Mouse (Mus musculus): ENCODE results near the gene Abhd18. TPM values are rescaled to one million over a fixed set of nuclear protein-coding genes. Genes with fewer than 3 reads are reported as not detected.

Gene Abhd18
- polyA plus RNA-seq, 1 experiment from 2014 or later, result 11.7 TPM

- Histone ChIP-seq H3K9ac (no peak overlapping the region), H3K9me3 (replicated peaks) (no peaks in the 10 kb centered on the region), H3K36me3 (no peaks in the 10 kb centered on the region), H3K4me2 (replicated peaks) (no peak overlapping the region), H3K27ac (no peak overlapping the region), H3K4me1 (peaks cover 8% of the 10 kb centered on the region), H3K4me3 (no peak overlapping the region), H3K27me3 (peaks cover 8% of the 10 kb centered on the region; the same call in 1 of the 2 replicates)
- WGBS, result 80% methylated on average over 1 of the region's 1 CpGs
- no peak for ATAC-seq (ENCODE audit: low FRiP score)
Measured at GRCm38 (mm10) chr3:40954792-40955191, 108.0 kb downstream of the Abhd18 start.

- H3K9me3 ChIP-seq (replicated peaks), result no peaks in the 10 kb centered on the region
- no peak overlapping the region for H3K27ac ChIP-seq
- no peaks in the 10 kb centered on the region for H3K36me3 ChIP-seq
- no peaks in the 10 kb centered on the region for H3K4me1 ChIP-seq
- H3K4me3 ChIP-seq, result no peak overlapping the region
- ATAC-seq (ENCODE audit: low FRiP score), result no peak
- H3K4me2 ChIP-seq (replicated peaks), result no peak overlapping the region
- no peaks in the 10 kb centered on the region for H3K27me3 ChIP-seq
- H3K9ac ChIP-seq, result no peak overlapping the region
Measured at GRCm38 (mm10) chr3:40958831-40959230, 112.1 kb downstream of the Abhd18 start.

GRCm38 (mm10) chr3:40980758-40981157 lies 134.0 kb downstream of the Abhd18 start:
- Histone ChIP-seq H3K27ac (no peak overlapping the region), H3K9ac (no peak overlapping the region), H3K27me3 (no peaks in the 10 kb centered on the region), H3K9me3 (replicated peaks) (no peaks in the 10 kb centered on the region), H3K4me1 (no peaks in the 10 kb centered on the region), H3K36me3 (no peaks in the 10 kb centered on the region), H3K4me2 (replicated peaks) (no peak overlapping the region), H3K4me3 (no peak overlapping the region)
- ATAC-seq (ENCODE audit: low FRiP score), result no peak

GRCm38 (mm10) chr3:40987539-40987938 lies 140.8 kb downstream of the Abhd18 start:
- H3K4me1 ChIP-seq, result no peaks in the 10 kb centered on the region
- WGBS, result 78% methylated on average over 5 of the region's 5 CpGs
- H3K9ac ChIP-seq, result no peak overlapping the region
- no peak overlapping the region for H3K4me3 ChIP-seq
- H3K27ac ChIP-seq, result no peak overlapping the region
- no peaks in the 10 kb centered on the region for H3K36me3 ChIP-seq
- no peak overlapping the region for H3K4me2 ChIP-seq (replicated peaks)
- no peaks in the 10 kb centered on the region for H3K9me3 ChIP-seq (replicated peaks)
- no peaks in the 10 kb centered on the region for H3K27me3 ChIP-seq
- ATAC-seq (ENCODE audit: low FRiP score), result no peak

Other genes starting within 250 kb of the Abhd18 start
- gene Slc25a31, start 138.1 kb upstream of the Abhd18 start, polyA plus RNA-seq (2016; fragmentation: Nextera tagmentation; extraction: Ambion mirVana), result 0.39 and 0.46 TPM in 2 replicates
- 62.1 and 64.8 TPM in 2 replicates for gene Hspa4l, start 102.5 kb upstream of the Abhd18 start, polyA plus RNA-seq (2016; fragmentation: Nextera tagmentation; extraction: Ambion mirVana)
- 40.9 and 43.0 TPM in 2 replicates for gene Plk4, start 47.0 kb upstream of the Abhd18 start, polyA plus RNA-seq (2016; fragmentation: Nextera tagmentation; extraction: Ambion mirVana)
- gene Mfsd8, start 84 bp upstream of the Abhd18 start, polyA plus RNA-seq (2016; fragmentation: Nextera tagmentation; extraction: Ambion mirVana), result 10.3 and 10.4 TPM in 2 replicates
- 0.31 and 0.43 TPM in 2 replicates for gene 1700034I23Rik, start 55.6 kb downstream of the Abhd18 start, polyA plus RNA-seq (2016; fragmentation: Nextera tagmentation; extraction: Ambion mirVana)
- 4.0 and 4.2 TPM in 2 replicates for gene Larp1b, start 102.9 kb downstream of the Abhd18 start, polyA plus RNA-seq (2016; fragmentation: Nextera tagmentation; extraction: Ambion mirVana)
- gene Pgrmc2, start 236.1 kb downstream of the Abhd18 start, polyA plus RNA-seq (2016; fragmentation: Nextera tagmentation; extraction: Ambion mirVana), result 43.7 and 46.1 TPM in 2 replicates